Mouse (Mus musculus): ENCODE results near the gene Foxb1.
A peak's percentile ranks its signal among the peaks of the same experiment; 100 is the strongest.

Foxb1 gene

DNA sequence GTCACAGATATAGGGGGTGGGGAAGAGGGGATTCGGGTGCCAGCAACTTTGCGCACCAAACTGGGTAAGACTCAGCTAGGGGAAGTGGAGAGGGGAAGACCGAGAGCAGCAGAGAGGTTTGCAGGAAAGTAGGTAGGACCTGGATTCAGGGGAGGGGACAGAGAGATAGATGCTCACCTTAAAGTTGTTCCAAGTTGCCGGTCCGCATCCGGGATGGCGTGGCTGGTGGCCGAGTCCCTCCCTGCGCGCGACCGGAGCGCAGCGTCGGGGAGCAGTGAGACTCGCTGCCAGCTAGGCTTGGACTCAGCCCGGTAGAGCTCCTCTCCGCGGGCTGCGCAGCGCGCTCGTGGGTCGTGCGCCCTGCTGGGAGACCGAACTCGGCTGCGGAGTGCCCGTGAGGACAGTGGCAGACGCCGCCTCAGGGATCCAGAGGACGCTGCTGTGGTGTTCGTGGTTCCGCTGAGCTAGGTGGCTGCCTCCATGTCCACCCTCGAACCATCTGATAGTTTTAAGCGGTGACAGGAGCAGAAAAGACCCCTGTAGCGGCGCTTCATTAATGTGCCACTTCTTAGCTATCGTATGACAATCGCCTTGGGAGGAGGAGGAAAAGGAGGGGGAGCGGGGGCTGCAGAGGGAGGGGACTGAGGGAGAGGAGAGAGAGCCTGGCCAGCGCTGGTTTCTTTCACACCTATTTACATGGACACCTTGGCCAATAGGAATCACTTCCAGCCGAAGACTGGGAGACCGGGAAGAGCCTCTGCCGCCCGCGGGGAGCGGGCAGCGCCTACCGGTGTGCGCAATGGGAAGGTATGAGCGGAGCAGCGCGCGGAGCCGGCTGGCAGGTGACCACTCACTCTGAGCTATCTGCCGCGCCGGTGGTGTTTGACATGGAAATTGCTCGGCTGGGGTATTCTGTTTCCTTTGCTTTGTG is at the start of gene Foxb1:
Gene Foxb1, minus strand, starts transcription at position 570 of the 931 bp plus-strand sequence.
- DNase-seq (ENCODE audit: low spot score), result no peak

DNA sequence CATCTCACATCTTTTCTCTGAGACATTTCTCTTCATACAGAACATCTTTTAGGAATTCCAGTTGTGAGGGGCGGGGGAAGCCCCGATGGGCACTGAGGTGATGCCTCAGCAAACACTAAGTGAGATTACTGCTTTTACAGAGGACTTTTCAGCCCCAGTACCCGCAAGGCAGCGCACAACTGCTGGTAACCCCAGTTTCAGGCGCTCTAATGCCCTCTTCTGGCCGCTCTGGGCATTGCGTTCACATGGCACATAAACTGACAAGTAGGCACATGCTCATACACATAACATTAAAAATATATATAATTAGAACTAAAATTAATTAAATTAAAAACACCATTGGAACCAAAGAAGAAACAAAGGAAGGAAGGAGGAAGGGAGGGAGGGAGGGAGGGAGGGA is 29.8 kb upstream of the Foxb1 start:
- no peak for DNase-seq (ENCODE audit: low spot score)

GRCm38 (mm10) chr9:69779996-69780395 is 19.3 kb upstream of the Foxb1 start:
- peak; percentile 9 for DNase-seq (ENCODE audit: low spot score)

GRCm38 (mm10) chr9:69769949-69770585 is 9.3 kb upstream of the Foxb1 start:
- no peak for DNase-seq (ENCODE audit: low spot score)

- no peak for DNase-seq (ENCODE audit: low spot score)
These were observed 8.6 kb upstream of the Foxb1 start for GRCm38 (mm10) chr9:69769091-69769948.

GRCm38 (mm10) chr9:69768136-69768875 is 7.6 kb upstream of the Foxb1 start:
- no peak for DNase-seq (ENCODE audit: low spot score)

DNA sequence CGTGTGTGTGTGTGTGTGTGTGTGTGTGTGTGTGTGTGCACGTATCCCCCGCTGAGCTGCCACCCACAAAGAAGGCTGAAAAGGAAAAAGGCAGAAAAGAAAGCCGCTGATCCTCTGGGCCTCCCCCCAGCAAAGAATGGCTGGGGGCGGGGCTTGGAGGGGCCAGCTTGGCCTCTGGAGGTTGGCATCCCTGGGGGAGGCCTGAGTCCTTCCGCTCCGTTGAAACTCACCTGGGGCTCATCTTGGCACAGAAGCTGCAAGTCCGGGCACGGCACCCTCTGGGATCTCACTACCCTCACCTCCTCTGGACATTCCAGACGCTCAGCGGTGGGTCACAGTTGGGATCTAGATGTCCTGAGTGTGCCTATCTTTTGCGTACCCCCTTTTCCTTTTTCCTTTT is 6.7 kb upstream of the Foxb1 start:
- no peak for DNase-seq (ENCODE audit: low spot score)

GRCm38 (mm10) chr9:69766936-69767335 is 6.2 kb upstream of the Foxb1 start:
- no peak for DNase-seq (ENCODE audit: low spot score)

GRCm38 (mm10) chr9:69766301-69766700 is 5.6 kb upstream of the Foxb1 start:
- no peak for DNase-seq (ENCODE audit: low spot score)

- DNase-seq (ENCODE audit: low spot score), result no peak
These were observed 4.8 kb upstream of the Foxb1 start for GRCm38 (mm10) chr9:69765483-69766050.

DNA sequence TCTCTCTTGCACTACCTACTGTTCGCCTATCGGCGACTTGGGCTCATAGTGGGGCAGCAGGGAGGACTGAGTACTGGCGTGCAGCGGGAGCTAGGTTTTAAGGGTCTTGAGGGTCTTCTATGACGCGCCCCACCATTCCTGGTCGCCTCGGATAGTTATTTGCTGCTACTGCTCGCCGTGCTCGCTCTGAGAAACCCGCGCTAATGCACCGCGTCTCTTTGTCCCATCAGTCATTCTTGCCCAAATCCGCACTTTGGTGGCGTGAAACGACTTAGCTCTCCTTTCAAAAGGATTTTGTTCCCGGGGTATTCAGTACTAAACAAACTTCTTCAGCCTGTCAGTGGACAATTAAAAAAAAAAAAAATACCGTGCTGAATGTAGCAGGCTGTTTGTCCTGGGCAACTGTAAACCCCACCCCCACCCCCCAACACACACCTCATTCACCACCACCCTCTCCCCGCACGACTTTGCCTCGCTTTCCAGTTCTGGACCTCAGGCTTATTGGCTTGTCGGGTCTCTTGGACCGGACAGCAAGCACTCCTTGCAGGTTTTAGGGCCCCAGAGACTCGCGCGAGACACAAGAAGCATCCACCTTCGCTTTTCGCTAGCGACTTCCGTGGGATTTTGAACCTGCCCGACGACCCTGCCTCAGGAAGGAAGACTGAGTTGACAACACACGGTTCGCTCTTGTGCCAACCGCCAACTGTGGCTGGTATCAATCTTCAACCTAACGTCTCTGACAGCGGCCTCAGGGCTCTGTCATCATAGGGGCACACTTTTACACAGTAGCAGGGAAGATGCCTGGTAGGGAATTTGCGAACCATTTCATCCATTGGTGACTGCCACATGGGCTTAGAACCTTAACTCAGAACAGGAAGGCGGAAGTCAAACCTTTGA is 4.1 kb upstream of the Foxb1 start:
- DNase-seq (ENCODE audit: low spot score), result no peak

DNA sequence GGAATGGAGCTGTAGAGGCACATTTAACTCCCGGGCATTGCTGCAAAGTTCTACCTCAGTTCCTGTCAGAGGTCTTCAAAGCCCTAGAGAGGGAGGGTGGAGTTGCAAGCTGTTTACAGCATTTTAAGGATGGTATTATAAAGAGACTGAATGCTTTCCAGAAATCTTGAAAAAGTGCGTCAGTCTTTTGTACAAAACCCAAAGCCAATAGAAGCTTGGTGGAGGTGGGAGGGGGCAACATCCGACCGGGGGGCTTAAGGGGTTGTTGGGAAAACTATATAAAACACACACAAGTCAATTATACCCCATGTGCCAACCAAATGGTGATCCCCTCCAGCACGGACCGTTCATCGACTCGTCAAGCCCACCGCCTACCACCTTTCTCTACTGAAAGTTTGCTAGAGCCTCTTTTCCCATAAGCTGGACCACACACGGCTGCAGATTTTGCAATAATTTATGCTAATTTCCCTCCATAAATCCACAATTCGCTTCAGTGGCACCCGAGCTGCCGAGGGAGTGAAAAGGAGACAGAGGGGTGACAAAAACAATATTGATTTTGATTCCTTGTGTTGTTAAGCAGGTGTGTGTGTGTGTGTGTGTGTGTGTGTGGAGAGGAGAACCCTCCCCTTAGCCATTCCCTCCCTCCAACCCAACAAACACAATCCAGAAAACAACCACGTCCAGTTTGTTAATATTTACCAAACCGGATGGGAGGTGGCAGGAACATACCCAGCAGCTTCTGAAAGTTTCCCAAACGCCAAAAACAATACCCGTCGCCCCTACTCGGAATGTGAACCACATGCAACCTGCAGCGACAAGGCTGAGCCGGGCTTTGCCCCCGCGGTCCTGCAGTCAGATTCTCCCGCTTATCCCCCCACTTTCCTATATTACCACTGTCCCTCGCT is 3.2 kb upstream of the Foxb1 start:
- DNase-seq (ENCODE audit: low spot score), result no peak

DNA sequence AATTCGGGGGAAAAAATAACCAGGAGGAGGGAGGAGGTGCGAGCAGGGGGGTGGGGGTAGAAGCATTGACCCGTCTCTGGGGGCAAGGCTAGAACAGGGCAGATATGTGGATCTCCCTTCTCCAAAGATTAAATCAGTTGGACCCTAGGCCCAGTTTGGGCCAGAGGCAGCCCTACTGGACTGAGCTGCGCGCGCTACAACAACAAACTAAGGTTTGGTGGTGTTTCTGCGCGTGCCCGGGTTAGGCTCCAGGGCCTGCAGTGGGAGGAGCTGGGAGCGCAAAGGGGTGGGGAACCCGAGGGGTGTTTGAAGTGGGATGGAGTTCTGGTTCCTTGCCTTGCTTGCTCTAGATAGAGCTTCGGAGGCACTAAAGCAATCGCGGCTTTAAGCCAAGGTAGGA is 2.0 kb upstream of the Foxb1 start:
- no peak for DNase-seq (ENCODE audit: low spot score)

DNA sequence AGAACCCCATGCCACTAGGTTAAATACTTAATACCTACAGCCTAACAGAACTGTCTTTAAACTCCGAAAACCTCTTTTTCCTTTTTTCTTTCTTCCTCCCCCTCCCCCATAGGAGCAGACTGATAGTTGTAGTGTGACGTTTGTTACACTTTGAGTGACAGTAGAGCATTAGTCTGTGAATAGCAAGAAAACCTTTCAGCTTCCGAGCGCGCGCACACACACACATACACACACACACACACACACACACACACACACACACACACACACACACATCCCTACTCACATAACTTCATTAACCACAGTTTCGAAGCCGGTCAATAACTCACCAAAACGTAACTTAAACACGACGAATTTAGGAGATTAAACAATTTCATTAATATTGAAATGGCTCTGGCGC is 1.5 kb upstream of the Foxb1 start:
- DNase-seq (ENCODE audit: low spot score), result no peak

GRCm38 (mm10) chr9:69761569-69761968 is 829 bp upstream of the Foxb1 start:
- DNase-seq (ENCODE audit: low spot score), result no peak

GRCm38 (mm10) chr9:69759721-69760221 is 969 bp downstream of the Foxb1 start:
- DNase-seq (ENCODE audit: low spot score), result no peak

DNA sequence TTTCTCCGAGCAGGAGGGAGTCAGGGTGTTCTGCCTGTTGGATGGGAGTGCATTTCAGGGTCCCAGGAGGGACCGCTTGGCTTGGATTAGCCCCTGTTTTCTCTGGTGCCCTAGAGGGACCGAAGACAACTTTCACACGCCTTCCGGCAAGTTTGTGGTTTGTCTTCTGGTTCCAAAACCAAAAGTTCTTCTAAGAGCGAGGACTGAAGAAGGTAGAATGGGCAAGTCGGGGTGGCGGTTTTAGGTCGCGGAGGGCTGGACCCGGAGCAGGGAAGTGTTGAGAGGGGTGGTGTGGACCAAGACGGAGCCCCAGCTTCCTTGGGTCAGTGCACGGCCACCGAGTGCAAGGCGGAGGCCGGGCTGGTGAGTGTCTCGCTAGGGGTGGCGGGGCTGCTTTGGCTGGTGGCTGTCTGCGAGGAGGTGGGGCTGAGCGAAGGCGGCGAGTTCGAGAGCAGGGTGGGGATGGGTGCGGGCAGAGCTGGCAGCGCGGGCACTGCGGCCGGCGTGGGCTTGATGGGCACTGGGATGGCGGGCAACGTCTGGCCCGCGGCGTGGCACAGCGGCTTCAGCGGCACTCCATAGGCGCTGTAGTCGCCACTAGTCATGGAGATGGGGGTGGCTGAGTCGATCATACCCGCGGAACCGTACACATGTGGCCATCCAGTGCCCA is 1.7 kb downstream of the Foxb1 start:
- DNase-seq (ENCODE audit: low spot score), result no peak

DNA sequence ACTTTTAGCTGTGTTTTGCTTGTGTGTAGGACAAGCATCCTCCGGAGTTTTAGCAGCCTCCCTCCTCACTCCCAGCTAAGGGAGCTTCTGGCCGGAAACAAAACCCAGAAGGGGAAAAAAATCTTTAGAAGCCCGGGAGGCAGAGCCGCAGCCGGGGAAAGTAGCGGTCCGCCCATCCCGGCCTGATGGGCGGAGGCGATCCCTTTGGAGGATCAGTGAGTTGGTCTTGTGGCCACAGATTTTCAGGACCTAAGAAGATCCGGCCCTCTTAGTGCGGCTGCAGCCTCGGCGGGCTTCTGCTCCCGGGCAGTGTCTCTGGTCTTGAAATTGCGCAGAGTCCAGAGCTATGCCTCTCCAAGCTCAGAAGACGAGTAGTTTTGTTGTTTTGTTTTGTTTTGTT is 2.2 kb downstream of the Foxb1 start:
- DNase-seq (ENCODE audit: low spot score), result no peak

DNA sequence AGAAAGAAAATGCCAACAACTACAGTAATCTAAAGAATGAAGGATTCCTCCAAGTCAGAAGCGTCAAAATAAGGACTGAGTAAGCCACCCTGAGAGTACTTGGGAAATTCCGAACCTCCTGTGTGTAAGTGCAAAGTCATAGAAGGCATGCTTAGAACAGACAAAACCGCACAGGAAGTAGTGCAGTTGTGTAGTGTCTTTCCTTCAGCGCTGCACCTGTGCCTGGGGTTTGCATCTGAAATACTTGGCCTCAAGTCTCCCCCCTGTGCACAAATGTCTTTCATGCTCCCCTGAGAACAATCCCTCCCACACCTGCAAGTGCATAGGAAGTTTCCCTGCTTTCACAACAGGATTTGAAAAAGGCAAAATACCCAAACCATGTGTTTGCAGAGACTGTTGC is 3.5 kb downstream of the Foxb1 start:
- DNase-seq (ENCODE audit: low spot score), result no peak

Data from lung, postnatal 25 days (tissue).